Mouse (Mus musculus): ENCODE measurements around the gene Ttll13. TPM values are rescaled to one million over a fixed set of nuclear protein-coding genes. Genes with fewer than 3 reads are reported as not detected.

Ttll13 gene
- polyA plus RNA-seq (2017; shearing (Covaris generic)) = under 1 TPM in 1 of 2 experiments, not detected in 1; 0.62 TPM

GRCm38 (mm10) chr7:80246148-80246721 is at the start of gene Ttll13:
Gene Ttll13 (plus strand): TSS chr7:80246376.
- ATAC-seq = peak; percentile 97

- no peak for ATAC-seq
Measured at GRCm38 (mm10) chr7:80197371-80197770, 48.8 kb upstream of the Ttll13 start.

- ATAC-seq = peak; percentile 74
Measured at GRCm38 (mm10) chr7:80197941-80198778, 48.0 kb upstream of the Ttll13 start.

GRCm38 (mm10) chr7:80198863-80199262 is 47.3 kb upstream of the Ttll13 start:
- ATAC-seq = no peak

GRCm38 (mm10) chr7:80199286-80199685 is 46.9 kb upstream of the Ttll13 start:
- no peak for ATAC-seq

- no peak for ATAC-seq
Measured at GRCm38 (mm10) chr7:80199851-80200587, 46.2 kb upstream of the Ttll13 start.

GRCm38 (mm10) chr7:80200588-80200945 is 45.6 kb upstream of the Ttll13 start:
- ATAC-seq = no peak

GRCm38 (mm10) chr7:80200963-80201539 is 45.1 kb upstream of the Ttll13 start:
- no peak for ATAC-seq

- ATAC-seq = no peak
Measured at GRCm38 (mm10) chr7:80201888-80202540, 44.2 kb upstream of the Ttll13 start.

GRCm38 (mm10) chr7:80202961-80203360 is 43.2 kb upstream of the Ttll13 start:
- no peak for ATAC-seq

- no peak for ATAC-seq
Measured at GRCm38 (mm10) chr7:80203638-80204096, 42.5 kb upstream of the Ttll13 start.

- peak; percentile 79 for ATAC-seq
Measured at GRCm38 (mm10) chr7:80204362-80204761, 41.8 kb upstream of the Ttll13 start.

GRCm38 (mm10) chr7:80204961-80205360 is 41.2 kb upstream of the Ttll13 start:
- ATAC-seq = no peak

- no peak for ATAC-seq
Measured at GRCm38 (mm10) chr7:80205705-80206589, 40.2 kb upstream of the Ttll13 start.

- no peak for ATAC-seq
Measured at GRCm38 (mm10) chr7:80207314-80207731, 38.9 kb upstream of the Ttll13 start.

GRCm38 (mm10) chr7:80208026-80208642 is 38.0 kb upstream of the Ttll13 start:
- no peak for ATAC-seq

GRCm38 (mm10) chr7:80208738-80209430 is 37.3 kb upstream of the Ttll13 start:
- ATAC-seq = no peak

- ATAC-seq = peak; percentile 91
Measured at GRCm38 (mm10) chr7:80209669-80210068, 36.5 kb upstream of the Ttll13 start.

GRCm38 (mm10) chr7:80210982-80211381 is 35.2 kb upstream of the Ttll13 start:
- no peak for ATAC-seq

- ATAC-seq = no peak
Measured at GRCm38 (mm10) chr7:80213604-80214003, 32.6 kb upstream of the Ttll13 start.
